Mouse (Mus musculus) lung, postnatal 25 days (tissue): ENCODE data around the gene 4922502D21Rik.

ENCODE experiments used
- DNase-seq: peaks from one replicate; pipeline ENCODE4 v3.0.0; 2022; ENCODE audit warnings: low spot score

4922502D21Rik gene

DNA sequence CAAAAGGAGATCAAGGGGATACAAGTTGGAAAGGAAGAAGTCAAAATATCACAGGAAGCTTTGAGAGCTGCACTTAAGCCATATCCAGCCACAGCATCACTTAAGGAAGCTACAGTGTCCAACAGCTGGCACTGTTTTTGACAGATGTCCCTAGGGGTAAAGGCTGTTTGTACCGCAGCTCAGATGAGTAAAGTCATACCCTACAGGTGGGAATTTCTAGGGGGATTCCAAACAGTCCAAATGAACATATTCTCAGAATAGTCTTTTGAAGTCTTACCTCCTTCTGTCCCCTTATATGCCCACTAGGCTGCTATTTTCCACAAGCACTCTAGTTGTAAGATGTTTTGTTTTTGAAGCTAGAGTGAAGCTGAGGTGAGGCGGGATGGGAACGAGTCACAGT lies 19.1 kb downstream of the 4922502D21Rik start:
- no peak for DNase-seq

DNA sequence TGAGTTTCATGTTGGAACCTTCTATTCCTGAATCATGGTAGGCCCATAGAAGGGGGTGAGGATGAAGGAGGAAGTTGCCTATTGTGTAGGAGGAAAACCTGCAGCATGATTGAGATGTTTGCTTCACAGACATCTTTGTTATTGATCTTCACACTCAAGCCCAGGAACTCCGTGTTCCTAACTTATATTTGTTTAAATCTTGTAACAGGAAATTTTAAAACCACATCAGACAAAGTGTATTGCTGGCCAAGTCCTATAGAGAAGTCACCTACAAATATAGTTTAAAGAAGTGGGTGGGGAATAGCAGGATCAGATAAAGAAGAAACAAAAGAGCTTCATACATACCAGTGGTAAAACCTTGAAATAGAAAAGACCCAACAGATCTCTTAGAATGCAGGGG lies 27.4 kb downstream of the 4922502D21Rik start:
- no peak for DNase-seq

DNA sequence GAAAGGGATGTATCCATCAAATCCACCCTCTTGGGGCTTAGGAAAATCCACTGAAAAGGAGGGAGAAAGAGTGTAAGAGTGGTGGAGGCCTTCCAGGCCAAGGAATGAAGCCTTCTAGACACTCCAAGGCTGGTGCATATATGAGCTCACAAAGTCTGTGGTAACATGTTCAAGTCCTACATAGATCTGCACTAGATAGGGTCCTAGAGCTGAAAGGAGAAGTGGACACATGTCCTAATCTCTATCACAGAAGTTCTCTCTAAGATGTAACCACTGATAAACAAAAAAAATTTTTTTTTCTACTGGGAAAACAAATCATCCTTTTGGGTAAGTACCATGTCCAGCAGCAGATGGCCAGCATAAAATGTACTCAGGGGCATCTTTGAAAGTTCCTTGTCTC lies 42.9 kb downstream of the 4922502D21Rik start:
- DNase-seq, result no peak

DNA sequence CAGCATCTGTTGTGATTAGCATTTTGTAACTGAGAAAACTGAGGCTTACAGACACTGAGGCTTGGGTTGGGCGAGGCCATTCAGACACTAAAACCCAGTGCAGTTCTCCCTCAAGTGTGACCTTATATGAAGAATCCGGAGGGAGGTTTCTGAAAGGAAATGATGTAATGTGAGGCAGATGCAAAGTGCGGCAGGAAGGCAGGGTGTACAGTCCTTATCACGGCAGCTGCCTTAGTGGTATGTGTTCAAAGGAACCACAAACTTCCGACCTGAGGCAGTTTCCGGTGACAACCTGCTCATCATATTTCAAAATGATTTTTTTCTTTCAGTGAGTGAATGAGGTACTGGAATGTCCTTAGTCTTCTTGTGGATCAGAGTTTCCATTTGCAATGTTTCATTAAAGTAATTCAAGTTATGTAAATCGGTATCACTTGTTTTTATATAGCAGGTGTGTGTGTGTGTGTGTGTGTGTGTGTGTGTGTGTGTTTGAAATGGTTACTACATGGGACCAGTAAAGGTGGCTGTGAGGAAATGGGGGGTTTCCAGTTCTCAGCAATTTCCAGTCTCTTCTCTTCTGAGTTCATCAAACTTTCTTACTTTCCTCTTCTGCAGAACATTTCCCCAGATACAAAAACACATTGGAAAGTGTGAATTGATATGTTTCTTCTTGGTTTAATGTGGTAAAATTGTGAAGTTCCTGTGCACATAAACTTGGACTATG lies 47.1 kb downstream of the 4922502D21Rik start:
- DNase-seq, result peak; percentile 67

DNA sequence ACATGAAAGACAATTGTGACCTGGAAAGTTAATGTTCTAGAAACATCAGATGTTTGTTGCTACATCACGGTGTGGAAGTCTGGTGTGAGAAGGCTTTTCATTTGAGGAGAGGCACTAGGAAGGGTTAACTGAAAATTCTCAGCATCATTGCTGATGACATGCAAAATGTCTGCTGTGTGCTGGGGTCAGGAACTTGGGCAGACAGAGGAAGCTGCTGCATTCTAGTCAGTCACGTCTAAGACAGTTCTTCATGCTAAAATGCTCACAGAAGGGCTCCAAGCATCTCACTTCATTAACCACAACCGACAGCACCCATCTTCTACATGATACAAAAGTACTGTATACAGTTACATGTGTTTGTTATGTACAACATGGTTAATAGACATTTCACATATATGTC lies 48.3 kb downstream of the 4922502D21Rik start:
- DNase-seq, result no peak

DNA sequence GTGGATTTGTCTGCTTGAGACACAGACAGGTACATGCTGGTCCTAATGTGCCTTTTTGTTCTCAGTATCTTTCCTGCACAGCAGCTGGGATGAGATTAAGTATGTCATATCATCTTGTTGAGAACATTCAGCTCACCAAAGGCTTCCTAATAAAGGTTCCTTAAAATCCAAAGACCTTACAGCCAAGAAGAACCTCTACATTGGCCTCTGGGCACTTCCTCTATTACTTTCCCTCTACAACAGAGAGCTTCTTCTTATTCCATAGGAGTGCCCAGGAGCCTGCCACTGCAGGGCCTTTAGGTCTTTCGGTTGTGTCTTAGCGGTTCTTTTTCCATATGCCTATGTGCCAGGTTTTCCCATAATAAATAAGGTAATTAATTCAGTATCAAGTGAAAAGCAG lies 55.1 kb downstream of the 4922502D21Rik start:
- no peak for DNase-seq

DNA sequence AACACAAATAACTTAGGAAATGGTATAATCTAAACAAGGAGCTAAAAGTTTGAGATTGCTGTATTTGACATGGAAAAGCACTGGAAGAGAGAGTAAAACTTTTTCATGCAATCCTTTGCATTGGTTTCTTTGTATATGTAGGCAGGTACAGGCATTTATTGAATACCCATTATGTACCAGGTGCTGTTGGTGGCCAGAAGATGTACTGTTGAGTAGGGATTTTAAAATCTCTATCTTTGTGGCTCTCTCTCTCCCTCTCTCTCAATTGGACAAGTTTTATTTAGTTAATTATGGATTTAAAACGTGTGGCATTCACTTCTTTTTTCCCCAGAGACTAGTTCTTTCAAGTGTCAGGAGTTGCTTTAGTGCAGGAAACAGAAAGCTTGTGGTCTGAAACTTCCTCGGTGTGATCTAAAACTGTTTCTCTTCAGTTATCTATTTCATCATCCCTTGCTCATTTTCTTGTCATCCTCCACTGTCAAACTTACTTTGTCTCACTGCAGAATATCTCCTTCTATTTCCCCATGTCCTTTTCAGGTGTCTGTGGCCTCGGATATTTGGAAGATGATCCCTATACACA lies 55.9 kb downstream of the 4922502D21Rik start:
- DNase-seq, result no peak

DNA sequence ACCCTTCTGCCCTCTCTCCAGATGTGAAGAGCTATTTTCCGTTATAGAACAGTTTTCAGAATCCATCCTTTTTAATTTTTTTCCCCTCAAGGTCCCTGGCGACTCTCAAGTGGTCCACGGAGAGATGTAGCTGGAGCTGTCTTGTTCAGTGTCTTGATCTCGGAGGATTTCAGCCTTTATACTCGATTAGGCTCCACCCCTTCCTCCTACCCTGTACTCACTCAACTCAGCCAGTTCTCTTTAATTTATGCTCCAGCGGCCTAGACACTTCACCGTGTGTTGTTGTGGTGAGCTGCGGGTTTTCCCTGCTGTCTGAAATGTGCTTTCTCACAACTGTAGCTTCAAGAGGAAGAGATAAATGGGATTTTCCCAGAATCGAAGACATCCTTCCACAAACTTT lies 56.4 kb downstream of the 4922502D21Rik start, which contains the start of gene Cd69:
Cd69 (minus strand) TSS at position 217 of the 400 bp plus-strand sequence.
- peak; percentile 69 for DNase-seq

DNA sequence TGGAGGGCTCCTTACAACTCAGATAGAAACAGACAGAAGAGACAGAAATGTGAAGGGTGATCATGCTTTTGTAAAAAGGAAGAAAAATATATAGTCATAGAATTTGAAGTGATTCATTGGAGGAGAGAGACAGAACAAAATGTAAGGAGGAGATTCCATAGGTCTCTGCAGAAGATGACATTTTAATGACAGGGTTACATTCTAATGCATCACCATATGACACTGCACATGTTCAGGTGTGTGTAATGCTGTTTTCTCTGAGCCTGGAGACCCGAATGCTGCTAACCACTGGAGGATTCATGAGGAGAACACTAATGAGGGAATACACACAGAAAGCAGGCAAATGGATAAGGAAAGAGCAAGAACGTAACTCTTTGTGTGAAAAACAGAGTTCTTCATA lies 57.1 kb downstream of the 4922502D21Rik start:
- DNase-seq, result no peak

DNA sequence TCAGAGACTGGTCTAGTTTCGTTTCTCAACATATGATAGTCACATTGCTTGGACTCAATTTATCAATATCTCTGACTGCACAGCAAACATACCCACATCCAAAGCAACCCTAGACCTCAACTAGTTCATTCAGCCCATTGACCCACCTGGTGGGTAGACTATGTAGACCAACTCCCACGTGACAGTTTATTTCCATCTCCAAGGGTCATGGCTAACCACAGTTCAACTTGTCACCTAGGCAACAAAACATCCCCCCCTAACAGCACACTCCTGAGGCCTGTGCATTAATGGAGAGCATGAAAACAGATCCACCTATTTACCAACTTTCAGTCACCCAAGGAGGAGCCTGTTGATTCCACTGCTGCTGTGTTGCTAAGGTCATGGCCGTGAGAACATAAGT lies 57.9 kb downstream of the 4922502D21Rik start:
- DNase-seq, result peak; percentile 57
